Mouse (Mus musculus) liver, postnatal 0 days (tissue): ENCODE results near the gene Chaf1b. TPM values are rescaled to one million over a fixed set of nuclear protein-coding genes. Genes with fewer than 3 reads are reported as not detected.

Source experiments
- ATAC-seq: fragments of 200-750 bp; cut with Nextera tagmentation; 2 replicates; pipeline ENCODE4 v1.8.0; 2017; ENCODE audit warnings: mild to moderate bottlenecking, moderate library complexity
- DNase-seq: peaks from one replicate; pipeline ENCODE4 v3.0.0-alpha.2; 2016
- H3K27ac ChIP-seq: fragments of 300-500 bp; sonication (generic); 2 replicates; pipeline ENCODE4 v1.5.1; 2014; ENCODE audit warnings: antibody characterized with exemption, moderate library complexity, mild to moderate bottlenecking, low read depth
- H3K27me3 ChIP-seq: fragments of 300-500 bp; sonication (generic); 2 replicates; pipeline ENCODE4 v1.6.1; 2014; ENCODE audit warnings: low read length, control low read depth, mixed read lengths; ENCODE audit not compliant: insufficient read depth
- H3K36me3 ChIP-seq: fragments of 300-500 bp; sonication (generic); replicated peaks from 2 replicates; pipeline ENCODE4 v1.6.1; 2014; ENCODE audit warnings: mild to moderate bottlenecking, control low read depth, low read length, moderate library complexity, mixed read lengths; ENCODE audit not compliant: insufficient read depth
- H3K4me1 ChIP-seq: fragments of 300-500 bp; sonication (generic); 2 replicates; pipeline ENCODE4 v1.6.1; 2014; ENCODE audit warnings: antibody characterized with exemption, mild to moderate bottlenecking, control low read depth; ENCODE audit not compliant: insufficient read depth
- H3K4me2 ChIP-seq: fragments of 300-500 bp; sonication (generic); 2 replicates; pipeline ENCODE4 v1.6.1; 2014; ENCODE audit warnings: low read depth, mild to moderate bottlenecking, low read length, moderate library complexity, mixed read lengths
- H3K4me3 ChIP-seq: fragments of 300-500 bp; sonication (generic); 2 replicates; pipeline ENCODE4 v1.5.1; 2014; ENCODE audit warnings: low read depth, low read length
- H3K9ac ChIP-seq: fragments of 300-500 bp; sonication (generic); replicated peaks from 2 replicates; pipeline ENCODE4 v1.6.1; 2014; ENCODE audit warnings: mild to moderate bottlenecking, moderate library complexity
- H3K9me3 ChIP-seq: fragments of 300-500 bp; sonication (generic); 2 replicates; pipeline ENCODE4 v1.6.1; 2016; ENCODE audit warnings: mild to moderate bottlenecking, control low read depth, low read length, mixed read lengths
- CTCF ChIP-seq: sonication (generic); IDR thresholded peaks from 2 replicates; pipeline ENCODE4 v1.5.1; 2016; ENCODE audit warnings: antibody characterized with exemption, low read depth
- EP300 ChIP-seq: IDR thresholded peaks from 2 replicates; pipeline ENCODE4 v1.6.1; 2016; ENCODE audit warnings: antibody characterized with exemption, low read depth, mild to moderate bottlenecking
- WGBS: fragments of 180-500 bp; shearing (Covaris S2); extraction: QIAGEN DNeasy Blood & Tissue Kit; methylation state at CpG from one replicate; pipeline ENCODE4 v1.1.7; 2014; ENCODE audit not compliant: insufficient replicate concordance; 5-methylcytosine and 5-hydroxymethylcytosine counted together
- polyA plus RNA-seq: library from polyadenylated mRNA; unstranded; fragments of >200 nt; fragmentation: Nextera tagmentation; extraction: Ambion mirVana; gene quantifications from 2 replicates; pipeline ENCODE4 v1.2.1, GENCODE M21; 2015

The Chaf1b gene
- polyA plus RNA-seq, 1 experiment from 2014 or later, result 18.9 TPM

GRCm38 (mm10) chr16:93912158-93912557 lies 28.5 kb downstream of the Chaf1b start:
- Histone ChIP-seq H3K9ac (no peak overlapping the region), H3K27ac (0 out of 2 replicates have a peak overlapping the region, but pooled peaks have one; percentile 22), H3K9me3 (no peaks in the 10 kb centered on the region), H3K27me3 (no peaks in the 10 kb centered on the region), H3K4me1 (peaks cover 8% of the 10 kb centered on the region), H3K36me3 (no peaks in the 10 kb centered on the region), H3K4me2 (no peak overlapping the region), H3K4me3 (no peak overlapping the region)
- ATAC-seq, result peak; percentile 78
- no peak for TF ChIP-seq CTCF
- TF ChIP-seq EP300, result no peak
- DNase-seq, result peak; percentile 61
- 51% methylated on average over 5 of the region's 5 CpGs for WGBS

GRCm38 (mm10) chr16:93912808-93913207 lies 29.1 kb downstream of the Chaf1b start:
- ATAC-seq (peak; percentile 75), DNase-seq (no peak)
- H3K27me3 ChIP-seq, result no peaks in the 10 kb centered on the region
- no peaks in the 10 kb centered on the region for H3K36me3 ChIP-seq
- peaks cover 8% of the 10 kb centered on the region for H3K4me1 ChIP-seq
- H3K9me3 ChIP-seq, result no peaks in the 10 kb centered on the region
- H3K4me2 ChIP-seq, result no peak overlapping the region
- H3K9ac ChIP-seq, result no peak overlapping the region
- H3K27ac ChIP-seq, result 0 out of 2 replicates have a peak overlapping the region, but pooled peaks have one; percentile 22
- TF ChIP-seq EP300 (peak; percentile 71), CTCF (no peak)
- WGBS, result 60% methylated on average over 3 of the region's 3 CpGs
- no peak overlapping the region for H3K4me3 ChIP-seq

GRCm38 (mm10) chr16:93913881-93914576 lies 30.3 kb downstream of the Chaf1b start:
- H3K27ac ChIP-seq, result peak overlapping the region; percentile 66
- no peaks in the 10 kb centered on the region for H3K9me3 ChIP-seq
- DNase-seq (peak; percentile 37), ATAC-seq (peak; percentile 54)
- H3K4me1 ChIP-seq, result peaks cover 8% of the 10 kb centered on the region
- H3K27me3 ChIP-seq, result no peaks in the 10 kb centered on the region
- 52% methylated on average over 10 of the region's 10 CpGs for WGBS
- TF ChIP-seq CTCF (no peak), EP300 (peak; percentile 29; the same call in 1 of the 2 replicates)
- H3K9ac ChIP-seq, result no peak overlapping the region
- H3K36me3 ChIP-seq, result no peaks in the 10 kb centered on the region
- no peak overlapping the region for H3K4me3 ChIP-seq
- no peak overlapping the region for H3K4me2 ChIP-seq

DNA sequence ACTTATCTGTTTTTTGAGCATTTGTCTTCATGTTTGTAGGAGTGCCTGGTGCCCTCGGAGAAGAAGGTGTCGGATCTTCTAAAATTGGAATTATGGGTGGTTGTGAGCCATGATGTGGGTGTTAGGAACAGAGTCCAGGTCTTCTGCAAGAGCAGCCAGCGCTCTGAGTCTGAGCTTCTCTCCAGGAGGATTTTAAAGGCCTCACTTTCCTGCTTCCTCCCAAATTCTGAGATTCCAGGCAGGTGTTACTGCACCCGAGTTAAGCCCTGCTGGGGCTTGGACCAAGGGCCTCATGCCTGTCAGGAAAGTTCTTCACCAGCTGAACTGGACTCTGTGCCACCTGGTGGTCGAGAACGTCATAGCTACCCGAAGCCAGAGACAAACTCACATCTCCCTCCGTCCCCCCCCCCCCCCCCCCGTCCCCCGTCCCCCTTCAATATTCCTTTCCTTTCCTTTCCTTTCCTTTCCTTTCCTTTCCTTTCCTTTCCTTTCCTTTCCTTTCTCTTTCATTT lies 31.7 kb downstream of the Chaf1b start:
- whole genome bisulfite sequencing, result 34% methylated on average over 7 of the region's 10 CpGs
- no peak overlapping the region for H3K27ac ChIP-seq
- no peaks in the 10 kb centered on the region for H3K27me3 ChIP-seq
- H3K4me2 ChIP-seq, result no peak overlapping the region
- H3K9me3 ChIP-seq, result no peaks in the 10 kb centered on the region
- no peak overlapping the region for H3K4me3 ChIP-seq
- no peaks in the 10 kb centered on the region for H3K36me3 ChIP-seq
- DNase-seq (peak; percentile 73), ATAC-seq (no peak)
- H3K9ac ChIP-seq, result no peak overlapping the region
- TF ChIP-seq CTCF, result peak; percentile 57
- TF ChIP-seq EP300, result no peak
- H3K4me1 ChIP-seq, result peaks cover 8% of the 10 kb centered on the region

DNA sequence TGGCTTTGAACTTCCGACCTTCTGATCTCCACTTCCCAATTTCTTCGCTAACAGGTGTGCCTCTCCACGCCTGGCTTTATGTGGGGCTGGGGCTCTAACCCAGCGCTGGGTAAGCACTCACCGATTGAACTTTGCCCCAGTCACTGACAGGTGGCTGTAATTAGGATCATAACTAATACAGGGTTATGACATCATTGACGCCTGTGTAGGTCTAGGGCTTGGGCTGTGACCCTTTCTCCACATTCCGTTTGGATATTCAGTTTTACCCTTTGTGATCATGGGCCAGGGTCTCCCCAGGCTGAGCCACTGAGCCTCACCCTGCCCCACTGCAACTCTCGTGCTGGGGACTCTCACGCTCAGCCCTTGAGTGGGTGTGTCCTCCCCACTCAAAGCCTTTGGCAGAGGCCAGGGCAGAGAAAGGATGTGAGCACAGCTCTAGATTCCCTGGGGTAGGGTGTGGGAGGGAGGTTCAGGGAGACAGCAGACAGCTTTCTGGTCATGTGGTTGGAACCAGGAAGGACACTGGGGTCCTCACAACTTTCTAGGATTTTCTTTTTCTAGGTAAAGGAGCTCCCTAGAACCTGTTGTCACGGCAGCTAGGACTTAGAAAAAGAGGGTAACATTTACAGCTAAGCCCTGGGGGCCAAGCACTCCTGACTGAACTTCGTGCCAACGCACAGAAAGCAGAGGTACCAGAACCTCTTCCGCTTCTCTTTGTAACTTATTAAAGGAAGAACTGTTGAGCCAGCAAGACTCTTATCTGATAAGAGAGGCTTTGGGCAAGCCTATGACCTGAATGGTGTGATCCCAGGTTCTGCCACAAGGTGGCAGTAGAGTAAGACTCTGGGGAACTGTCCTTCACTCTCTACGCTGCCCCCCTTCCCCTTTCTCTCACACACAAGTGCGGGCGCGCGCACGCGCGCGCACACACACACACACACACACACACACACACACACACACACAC lies 34.3 kb downstream of the Chaf1b start:
- H3K27me3 ChIP-seq, result no peaks in the 10 kb centered on the region
- no peaks in the 10 kb centered on the region for H3K9me3 ChIP-seq
- no peaks in the 10 kb centered on the region for H3K36me3 ChIP-seq
- ATAC-seq, result peak; percentile 64
- H3K4me2 ChIP-seq, result no peak overlapping the region
- peak; percentile 90 for DNase-seq
- H3K4me1 ChIP-seq, result no peaks in the 10 kb centered on the region; the same call in 1 of the 2 replicates
- no peak overlapping the region for H3K4me3 ChIP-seq
- no peak overlapping the region for H3K27ac ChIP-seq
- no peak overlapping the region for H3K9ac ChIP-seq
- 52% methylated on average over 14 of the region's 22 CpGs for WGBS
- no peak for TF ChIP-seq EP300
- peak; percentile 88 for TF ChIP-seq CTCF

DNA sequence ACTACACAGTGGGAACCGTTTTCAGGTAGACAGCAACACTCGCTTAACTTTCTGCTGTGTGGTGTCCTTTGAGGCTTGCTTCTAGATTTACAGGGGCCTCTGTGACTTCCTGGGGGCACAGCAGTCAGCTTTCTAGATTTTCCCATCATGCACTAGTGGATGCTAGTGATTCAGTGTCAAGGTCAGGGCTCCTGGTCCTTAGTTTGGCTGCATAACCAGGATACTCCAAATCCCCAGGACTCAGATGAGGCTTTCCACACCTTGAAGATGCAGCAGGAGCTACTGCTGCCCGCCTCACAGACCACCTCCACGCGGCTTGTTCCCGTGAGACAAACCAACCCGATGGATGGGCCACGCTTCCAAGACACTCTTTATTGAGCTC lies 35.0 kb downstream of the Chaf1b start:
- DNase-seq, result no peak
- Histone ChIP-seq H3K9ac (no peak overlapping the region), H3K4me3 (no peak overlapping the region), H3K4me1 (no peaks in the 10 kb centered on the region), H3K36me3 (no peaks in the 10 kb centered on the region), H3K4me2 (no peak overlapping the region), H3K27ac (no peak overlapping the region), H3K27me3 (no peaks in the 10 kb centered on the region), H3K9me3 (no peaks in the 10 kb centered on the region)
- TF ChIP-seq CTCF (no peak), EP300 (no peak)
- 53% methylated on average over 8 of the region's 8 CpGs for whole genome bisulfite sequencing
- no peak for ATAC-seq
